Mouse (Mus musculus): ENCODE data around the gene Dusp15. TPM values are rescaled to one million over a fixed set of nuclear protein-coding genes. Genes with fewer than 3 reads are reported as not detected.

The Dusp15 gene
- polyA plus RNA-seq, 1 experiment from 2014 or later: 0.14 TPM

GRCm38 (mm10) chr2:152943568-152943967, 7.9 kb downstream of the Dusp15 start:
- H3K4me3 ChIP-seq (ENCODE audit: low read depth, low read length): peak overlapping the region; percentile 42
- H3K9ac ChIP-seq: no peak overlapping the region
- H3K27ac ChIP-seq (ENCODE audit: low read depth): no peak overlapping the region
- peaks cover 69% of the 10 kb centered on the region for H3K27me3 ChIP-seq (ENCODE audit: insufficient read depth, low read length)
- H3K9me3 ChIP-seq (ENCODE audit: low read depth, low read length): no peaks in the 10 kb centered on the region
- H3K4me1 ChIP-seq (ENCODE audit: insufficient read depth): no peaks in the 10 kb centered on the region
- no peak for ATAC-seq (ENCODE audit: insufficient read depth)
- DNase-seq: no peak
- TF ChIP-seq CTCF (IDR thresholded peaks at IDR 0.05; ENCODE audit: low read depth): no peak
- WGBS: 8% methylated on average over 8 of the region's 8 CpGs
- H3K36me3 ChIP-seq (ENCODE audit: insufficient read depth): no peaks in the 10 kb centered on the region
- peak overlapping the region; percentile 73 for H3K4me2 ChIP-seq

- peak; percentile 48 for DNase-seq
- Histone ChIP-seq H3K4me1 (ENCODE audit: insufficient read depth) (no peaks in the 10 kb centered on the region), H3K9ac (peak overlapping the region; percentile 38), H3K36me3 (ENCODE audit: insufficient read depth) (no peaks in the 10 kb centered on the region), H3K27me3 (ENCODE audit: insufficient read depth, low read length) (peaks cover 64% of the 10 kb centered on the region), H3K27ac (ENCODE audit: low read depth) (no peak overlapping the region), H3K9me3 (ENCODE audit: low read depth, low read length) (no peaks in the 10 kb centered on the region), H3K4me2 (peak overlapping the region; percentile 73), H3K4me3 (ENCODE audit: low read depth, low read length) (peak overlapping the region; percentile 42)
- under 1% methylated on average over 57 of the region's 65 CpGs for WGBS
- no peak for TF ChIP-seq CTCF (IDR thresholded peaks at IDR 0.05; ENCODE audit: low read depth)
- ATAC-seq (ENCODE audit: insufficient read depth): 0 out of 2 replicates have a peak, but pooled peaks have one; percentile 11
Measured at GRCm38 (mm10) chr2:152942898-152943515, 8.5 kb downstream of the Dusp15 start.

GRCm38 (mm10) chr2:152941776-152942175, 9.7 kb downstream of the Dusp15 start:
- Histone ChIP-seq H3K4me3 (ENCODE audit: low read depth, low read length) (no peak overlapping the region), H3K36me3 (ENCODE audit: insufficient read depth) (no peaks in the 10 kb centered on the region), H3K4me2 (no peak overlapping the region), H3K9me3 (ENCODE audit: low read depth, low read length) (no peaks in the 10 kb centered on the region), H3K27ac (ENCODE audit: low read depth) (no peak overlapping the region), H3K9ac (no peak overlapping the region), H3K4me1 (ENCODE audit: insufficient read depth) (no peaks in the 10 kb centered on the region), H3K27me3 (ENCODE audit: insufficient read depth, low read length) (peaks cover 62% of the 10 kb centered on the region)
- ATAC-seq (ENCODE audit: insufficient read depth) (no peak), DNase-seq (no peak)
- TF ChIP-seq CTCF (IDR thresholded peaks at IDR 0.05; ENCODE audit: low read depth): no peak
- WGBS: 21% methylated on average over 7 of the region's 7 CpGs

GRCm38 (mm10) chr2:152941106-152941505, 10.4 kb downstream of the Dusp15 start:
- Histone ChIP-seq H3K4me1 (ENCODE audit: insufficient read depth) (no peaks in the 10 kb centered on the region), H3K4me2 (no peak overlapping the region), H3K9ac (no peak overlapping the region), H3K27me3 (ENCODE audit: insufficient read depth, low read length) (peaks cover 62% of the 10 kb centered on the region), H3K9me3 (ENCODE audit: low read depth, low read length) (no peaks in the 10 kb centered on the region), H3K36me3 (ENCODE audit: insufficient read depth) (no peaks in the 10 kb centered on the region), H3K27ac (ENCODE audit: low read depth) (no peak overlapping the region), H3K4me3 (ENCODE audit: low read depth, low read length) (no peak overlapping the region)
- DNase-seq: no peak
- ATAC-seq (ENCODE audit: insufficient read depth): no peak
- no peak for TF ChIP-seq CTCF (IDR thresholded peaks at IDR 0.05; ENCODE audit: low read depth)
- WGBS: 72% methylated on average over 6 of the region's 6 CpGs

- no peak overlapping the region for H3K4me2 ChIP-seq
- peaks cover 52% of the 10 kb centered on the region for H3K27me3 ChIP-seq (ENCODE audit: insufficient read depth, low read length)
- 12% methylated on average over 4 of the region's 4 CpGs for WGBS
- ATAC-seq (ENCODE audit: insufficient read depth): no peak
- H3K9ac ChIP-seq: no peak overlapping the region
- H3K36me3 ChIP-seq (ENCODE audit: insufficient read depth): no peaks in the 10 kb centered on the region
- no peak overlapping the region for H3K4me3 ChIP-seq (ENCODE audit: low read depth, low read length)
- H3K27ac ChIP-seq (ENCODE audit: low read depth): no peak overlapping the region
- no peaks in the 10 kb centered on the region for H3K4me1 ChIP-seq (ENCODE audit: insufficient read depth)
- DNase-seq: peak; percentile 58
- peak; percentile 75 for TF ChIP-seq CTCF (IDR thresholded peaks at IDR 0.05; ENCODE audit: low read depth)
- H3K9me3 ChIP-seq (ENCODE audit: low read depth, low read length): no peaks in the 10 kb centered on the region
Measured at GRCm38 (mm10) chr2:152939846-152940245, 11.7 kb downstream of the Dusp15 start.

- H3K4me3 ChIP-seq (ENCODE audit: low read depth, low read length): no peak overlapping the region
- H3K4me2 ChIP-seq: no peak overlapping the region
- H3K4me1 ChIP-seq (ENCODE audit: insufficient read depth): no peaks in the 10 kb centered on the region
- H3K9ac ChIP-seq: no peak overlapping the region
- ATAC-seq (ENCODE audit: insufficient read depth): peak; percentile 32; the same call in 1 of the 2 replicates
- H3K27me3 ChIP-seq (ENCODE audit: insufficient read depth, low read length): peaks cover 7% of the 10 kb centered on the region; the same call in 1 of the 2 replicates
- H3K36me3 ChIP-seq (ENCODE audit: insufficient read depth): no peaks in the 10 kb centered on the region
- TF ChIP-seq CTCF (IDR thresholded peaks at IDR 0.05; ENCODE audit: low read depth): peak; percentile 76
- H3K9me3 ChIP-seq (ENCODE audit: low read depth, low read length): no peaks in the 10 kb centered on the region
- no peak overlapping the region for H3K27ac ChIP-seq (ENCODE audit: low read depth)
- DNase-seq: peak; percentile 74
- WGBS: 34% methylated on average over 5 of the region's 5 CpGs
Measured at GRCm38 (mm10) chr2:152933614-152934013, 17.9 kb downstream of the Dusp15 start.

- H3K9ac ChIP-seq: peak within 1 kb of the TSS; percentile 34
Measured at GRCm38 (mm10) chr2:152933048-152933447, 18.4 kb downstream of the Dusp15 start, which contains the start of gene Foxs1. Gene Foxs1, minus strand, starts transcription at chr2:152933208.

More at GRCm38 (mm10) chr2:152933048-152933447, 18.4 kb downstream of the Dusp15 start, which contains the start of gene Foxs1:
- DNase-seq: peak; percentile 68
- H3K4me1 ChIP-seq (ENCODE audit: insufficient read depth): 0 out of 2 replicates have a peak, but pooled peaks cover 2% of the 10 kb centered on the region
- no peaks in the 10 kb centered on the region for H3K9me3 ChIP-seq (ENCODE audit: low read depth, low read length)
- 16% methylated on average over 9 of the region's 9 CpGs for WGBS
- H3K36me3 ChIP-seq (ENCODE audit: insufficient read depth): no peaks in the 10 kb centered on the region
- peak within 1 kb of the TSS; percentile 46; the same call in 1 of the 2 replicates for H3K27ac ChIP-seq (ENCODE audit: low read depth)
- peak; percentile 72 for ATAC-seq (ENCODE audit: insufficient read depth)
- TF ChIP-seq CTCF (IDR thresholded peaks at IDR 0.05; ENCODE audit: low read depth): no peak
- peak within 1 kb of the TSS; percentile 17 for H3K4me3 ChIP-seq (ENCODE audit: low read depth, low read length)
- H3K4me2 ChIP-seq: peak within 1 kb of the TSS; percentile 40
- H3K27me3 ChIP-seq (ENCODE audit: insufficient read depth, low read length): peaks cover 7% of the 10 kb centered on the region; the same call in 1 of the 2 replicates

Measured in lung, embryonic 14.5 days (tissue).